Mouse (Mus musculus): Measurements from ENCODE around the gene Smim4. TPM values are rescaled to one million over a fixed set of nuclear protein-coding genes. Genes with fewer than 3 reads are reported as not detected.
A peak's percentile ranks its signal among the peaks of the same experiment; 100 is the strongest.

The Smim4 gene
- polyA plus RNA-seq, 3 experiments from 2014 or later, result 48.6 to 86.1 (median 85.5) TPM

DNA sequence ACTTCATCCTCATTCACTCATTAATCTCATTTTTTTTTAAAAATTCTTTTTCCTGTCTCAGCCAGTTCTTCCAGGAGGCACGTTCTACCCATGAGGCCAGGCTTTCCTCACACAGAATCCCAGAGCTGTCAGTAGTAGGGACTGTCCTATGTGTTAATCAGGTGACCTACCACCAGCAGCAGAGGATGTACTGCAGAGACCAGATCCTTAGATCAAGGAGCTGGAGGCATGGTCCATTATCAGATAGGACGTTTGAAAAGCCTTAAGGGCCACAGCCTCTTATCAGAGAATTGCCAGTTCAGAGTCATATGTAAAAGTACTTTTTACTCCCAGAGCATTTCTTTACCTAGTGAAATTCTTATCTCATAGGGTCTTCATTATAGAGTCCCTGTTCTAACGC is 14.7 kb downstream of the Smim4 start:
- no peak for ATAC-seq

DNA sequence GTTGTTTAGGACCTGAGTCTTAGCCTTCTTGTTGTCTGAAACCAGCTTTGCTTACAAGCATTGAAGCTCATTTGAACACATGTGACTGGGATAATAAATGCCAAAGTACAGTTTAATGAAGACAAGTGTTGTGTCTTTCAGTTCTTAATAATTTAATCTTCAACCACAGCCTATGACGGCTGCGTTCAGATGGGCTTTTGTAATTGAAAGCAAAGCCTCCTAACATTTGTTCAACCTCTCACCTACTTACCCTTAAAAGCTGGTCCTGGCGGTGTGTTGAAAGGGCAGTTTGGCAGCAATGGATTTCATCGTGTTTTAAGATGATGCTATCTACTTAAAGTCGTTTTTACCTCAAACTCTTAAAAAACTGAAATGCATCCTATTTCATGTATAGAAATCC is 16.6 kb downstream of the Smim4 start:
- no peak for ATAC-seq

DNA sequence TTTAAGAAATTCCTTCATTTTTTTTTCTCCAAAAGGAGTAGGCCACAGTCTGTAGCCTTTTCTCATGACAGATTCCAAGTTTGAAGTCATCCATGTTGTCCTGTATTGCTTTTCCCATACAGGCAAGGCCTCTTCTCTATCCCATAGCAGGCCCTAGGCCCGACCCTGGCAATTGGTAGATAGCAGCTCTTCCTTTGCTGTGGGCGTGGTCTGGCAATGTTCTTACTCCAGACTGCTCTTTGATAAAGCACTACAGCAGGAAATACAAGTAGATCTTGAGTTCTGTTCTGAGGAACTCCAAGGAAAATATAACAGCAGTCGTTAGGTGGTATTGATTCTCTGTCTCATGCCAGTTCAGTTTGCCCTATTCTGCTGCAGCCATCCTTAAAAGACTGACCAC is 18.1 kb downstream of the Smim4 start:
- ATAC-seq, result no peak

DNA sequence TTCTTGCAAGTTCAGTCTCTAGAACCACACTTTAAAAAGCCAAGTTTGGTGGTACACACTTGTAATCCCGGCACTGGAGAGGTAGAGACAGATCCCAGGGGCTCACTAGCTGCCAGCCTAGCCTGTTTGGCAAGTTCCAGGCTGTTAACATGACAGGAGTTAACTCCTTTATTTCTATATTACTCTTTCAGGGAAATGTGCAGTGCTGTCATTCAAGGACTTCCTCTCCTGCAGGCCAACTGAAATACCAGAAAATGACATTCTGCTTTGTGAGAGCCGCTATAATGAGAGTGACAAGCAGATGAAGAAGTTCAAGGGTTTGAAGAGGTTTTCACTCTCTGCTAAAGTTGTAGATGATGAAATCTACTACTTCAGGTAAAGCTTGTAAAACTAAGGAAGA is 23.6 kb downstream of the Smim4 start:
- ATAC-seq, result no peak

DNA sequence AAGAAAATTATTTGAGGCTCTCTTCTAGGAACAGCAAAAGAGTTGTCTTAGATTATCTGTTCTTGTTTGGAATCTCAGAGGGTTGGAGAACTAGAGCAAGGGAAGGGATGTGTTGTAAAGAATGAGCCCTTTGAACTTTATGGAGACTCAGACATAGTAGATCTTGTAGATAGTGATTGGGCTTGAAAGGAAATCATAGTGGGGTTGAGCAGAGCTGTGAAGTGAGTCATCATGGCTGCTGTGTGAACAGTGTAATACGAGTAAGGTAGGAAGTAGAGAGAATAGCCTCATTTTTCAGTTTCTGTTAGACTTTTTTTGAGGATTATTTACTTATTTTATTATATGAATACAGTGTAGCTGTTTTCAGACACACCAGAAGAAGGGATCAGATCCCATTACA is 38.8 kb downstream of the Smim4 start:
- ATAC-seq, result peak; percentile 79

DNA sequence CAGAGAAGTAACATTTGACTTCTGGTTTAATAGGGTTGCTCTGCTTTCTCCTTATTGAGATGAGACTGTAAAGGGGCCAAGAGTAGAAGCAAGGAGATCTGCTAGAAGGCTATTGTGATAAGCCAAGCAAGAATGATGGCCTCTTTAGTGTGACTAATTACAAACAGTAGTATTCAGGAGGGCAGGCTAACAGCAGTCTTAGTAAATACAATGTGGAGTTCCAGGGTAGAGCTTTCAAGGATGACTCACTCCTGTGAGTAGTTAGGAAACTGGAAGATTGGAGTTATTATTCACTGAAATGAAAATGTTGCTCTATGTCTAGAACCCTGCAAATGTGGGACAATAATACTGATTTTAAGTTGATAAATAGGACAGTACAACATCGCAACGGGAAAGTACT is 40.2 kb downstream of the Smim4 start:
- ATAC-seq, result no peak

DNA sequence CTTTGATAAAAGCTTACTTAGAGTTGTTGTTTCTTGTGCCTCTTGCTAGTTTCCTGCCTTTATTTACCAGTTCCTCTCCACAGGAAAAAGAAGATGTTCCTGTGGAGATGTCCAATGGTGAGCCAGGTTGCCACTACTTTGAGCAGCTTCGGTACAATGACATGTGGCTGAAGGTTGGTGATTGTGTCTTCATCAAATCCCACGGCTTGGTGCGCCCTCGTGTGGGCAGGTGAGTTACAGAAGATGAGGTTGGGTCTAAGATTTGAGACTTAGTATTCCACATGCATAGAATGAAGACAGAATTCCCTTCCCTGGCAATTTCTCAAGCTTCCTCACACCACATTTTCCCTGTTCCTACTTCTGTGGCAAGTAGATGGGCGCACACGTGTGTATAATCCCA is 41.3 kb downstream of the Smim4 start:
- no peak for ATAC-seq

DNA sequence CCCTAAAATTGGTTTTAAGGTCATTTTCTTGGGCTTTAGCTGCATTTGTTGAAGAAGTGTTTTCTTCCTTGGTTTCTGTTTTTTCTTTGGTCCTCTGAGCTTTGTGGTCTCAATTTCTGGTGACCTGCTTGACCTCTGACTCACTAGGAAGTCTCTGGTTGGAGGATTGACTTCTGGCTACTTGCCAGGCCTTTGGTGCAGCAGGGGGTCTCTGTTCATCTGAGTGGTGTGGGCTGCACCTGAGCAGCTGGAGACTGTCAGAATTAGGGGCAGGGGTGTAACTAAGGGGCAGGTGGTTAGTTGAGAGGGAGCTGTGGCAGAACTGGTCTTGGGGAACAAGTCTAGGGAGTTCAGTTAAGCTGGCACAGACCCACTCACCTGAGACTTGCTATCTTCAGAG is 47.6 kb downstream of the Smim4 start:
- no peak for ATAC-seq

DNA sequence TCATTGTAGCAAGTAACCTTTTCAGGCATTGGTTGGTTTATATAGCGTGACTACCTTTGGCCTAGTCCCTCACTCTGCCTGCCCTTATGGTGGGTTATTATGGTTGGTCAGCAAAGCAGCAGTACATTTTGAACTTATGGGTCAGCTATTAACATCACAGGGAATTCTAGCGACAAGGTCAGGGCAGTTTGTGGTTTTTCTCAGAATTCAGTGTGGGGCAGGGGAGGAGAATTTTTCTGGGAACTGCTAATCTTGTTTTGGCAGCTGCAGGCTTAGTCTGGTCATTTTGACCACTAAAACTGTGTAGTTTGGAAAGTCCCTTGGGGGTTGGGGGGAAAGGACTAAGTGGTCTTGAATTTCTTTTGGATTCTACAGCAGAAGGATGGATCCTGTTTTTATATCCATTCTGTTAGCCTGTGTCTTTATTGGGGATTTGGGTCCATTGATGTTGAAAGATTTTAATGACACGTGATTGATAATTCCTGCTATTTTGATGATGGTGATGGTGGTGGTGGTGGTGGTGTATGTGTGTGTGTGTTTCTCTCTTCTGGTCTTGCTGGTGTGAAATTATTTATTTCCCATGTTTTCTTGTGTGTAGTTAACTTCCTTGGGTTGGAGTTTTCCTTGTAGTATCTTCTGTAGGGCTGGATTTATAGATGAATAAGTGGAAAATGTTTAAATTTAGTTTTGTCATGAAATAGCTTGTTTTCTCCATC is 49.3 kb downstream of the Smim4 start:
- no peak for ATAC-seq

DNA sequence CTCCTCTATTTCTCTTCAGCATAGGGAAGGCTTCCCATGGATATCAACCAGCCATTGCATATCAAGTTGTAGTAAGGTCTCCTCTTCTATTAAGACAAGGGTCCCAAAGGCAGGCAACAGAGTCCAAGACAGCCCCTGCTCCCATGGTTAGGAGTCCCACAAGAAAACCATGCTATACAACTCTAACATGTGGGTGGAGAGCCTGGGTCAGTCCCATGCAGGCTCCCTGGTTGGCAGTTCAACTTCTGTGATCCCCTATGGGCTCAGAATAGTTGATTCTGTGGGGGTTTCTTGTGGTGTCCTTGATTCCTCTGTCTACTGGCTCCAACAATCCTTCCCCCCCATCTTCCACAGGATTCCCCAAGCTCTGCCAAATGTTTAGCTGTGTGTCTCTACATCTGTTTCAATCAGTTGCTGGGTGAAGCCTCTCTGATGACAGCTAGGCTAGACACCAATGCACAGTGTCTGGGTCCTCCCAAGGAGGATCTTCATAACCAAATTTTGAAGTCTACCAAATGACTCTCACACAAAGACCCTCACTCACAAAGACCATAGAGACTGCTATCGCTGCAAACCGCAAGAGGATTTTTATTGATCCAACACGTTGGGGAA is 50.1 kb downstream of the Smim4 start:
- ATAC-seq, result no peak

DNA sequence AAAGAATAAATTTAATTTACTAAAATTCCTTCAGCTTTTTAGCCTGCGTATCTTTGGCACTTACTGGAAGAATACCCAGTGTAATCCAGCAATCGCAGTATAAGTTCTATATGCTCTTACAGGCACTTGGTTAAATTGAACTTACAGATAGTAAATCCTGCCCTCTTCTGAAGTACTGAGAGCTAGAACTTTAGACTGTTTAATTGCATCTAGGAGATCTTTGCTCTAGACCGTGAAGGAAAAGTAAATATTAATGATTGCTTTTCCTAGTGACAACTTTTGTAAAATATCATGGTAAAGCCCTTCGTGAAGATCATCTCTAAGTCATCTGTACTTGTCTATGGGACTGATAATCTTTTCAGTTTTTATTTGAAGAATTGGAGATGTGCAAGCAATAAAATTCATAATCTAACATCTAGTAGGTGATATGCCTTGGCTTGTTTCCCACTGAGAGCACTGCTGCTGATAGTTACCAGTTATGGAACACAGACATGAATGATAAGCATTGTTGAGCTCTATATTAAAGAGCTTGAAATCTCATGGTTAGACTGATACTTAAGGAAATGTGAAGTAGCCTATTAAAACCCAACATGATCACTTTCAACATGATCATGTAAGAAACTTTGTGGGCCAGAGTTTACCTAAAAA is 59.5 kb downstream of the Smim4 start:
- ATAC-seq, result no peak

DNA sequence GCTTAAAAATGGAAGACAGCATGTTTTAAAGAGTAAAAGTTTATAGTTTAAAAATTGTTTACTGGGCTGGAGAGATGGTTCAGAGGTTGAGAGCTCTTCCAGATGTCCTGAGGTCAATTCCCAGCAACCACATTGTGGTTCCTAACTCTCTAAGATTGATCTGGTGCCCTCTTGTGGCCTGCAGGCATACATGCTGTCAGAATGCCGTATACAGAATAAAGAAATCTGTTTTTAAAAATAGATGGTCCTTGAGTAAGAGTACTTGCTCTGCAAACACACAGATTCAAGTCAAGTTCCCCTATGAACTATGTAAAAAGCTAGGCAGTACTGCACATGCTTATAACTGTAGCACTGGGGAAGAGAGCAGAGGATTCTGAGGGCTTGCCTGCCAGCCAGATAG is 66.5 kb downstream of the Smim4 start:
- ATAC-seq, result no peak

DNA sequence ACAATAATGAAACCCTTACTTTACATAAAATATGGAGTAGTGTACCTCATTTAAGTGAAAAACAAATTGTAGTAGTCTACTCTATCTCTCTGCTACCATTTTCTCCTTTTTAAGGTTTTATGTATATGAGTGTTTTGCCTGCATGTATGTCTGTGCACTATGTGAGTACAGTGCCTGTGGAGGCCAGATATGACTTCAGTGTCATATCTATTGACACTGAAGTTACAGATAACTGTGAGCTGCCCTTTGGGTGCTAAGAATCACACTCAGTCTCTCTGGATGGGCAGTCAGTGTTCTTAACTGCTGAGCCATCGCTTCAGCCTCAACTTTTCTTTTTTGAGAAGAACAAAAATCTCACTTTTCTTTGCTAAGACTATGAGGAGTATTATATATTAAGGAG is 82.9 kb downstream of the Smim4 start:
- ATAC-seq, result no peak

DNA sequence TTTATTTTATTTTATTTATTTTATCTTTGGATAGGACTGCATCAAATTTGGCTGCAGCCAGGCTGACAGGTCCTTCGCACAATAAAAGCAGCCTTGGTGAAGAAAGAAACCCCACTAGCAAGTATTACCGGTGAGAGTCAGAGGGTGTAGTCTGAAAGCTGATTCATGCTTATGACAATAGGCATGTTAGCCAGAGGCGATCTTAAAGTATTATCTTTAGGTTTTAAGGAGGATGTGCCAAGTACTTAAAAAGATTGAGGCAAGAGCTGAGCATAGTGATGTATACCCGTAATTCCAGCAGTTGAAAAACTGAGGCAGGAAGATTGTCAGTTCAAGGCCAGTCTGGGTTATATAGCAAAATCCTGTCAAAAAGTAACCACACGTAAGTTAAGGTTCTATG is 83.5 kb downstream of the Smim4 start:
- ATAC-seq, result no peak

Other genes with a start within 250 kb of the Smim4 start
- gene Mustn1, start 249.8 kb downstream of the Smim4 start, polyA plus RNA-seq (2017; shearing (Covaris generic)), result 1 to 10 TPM in 2 of 3 experiments, under 1 TPM in 1; 0.49 to 1.3 (median 1.1) TPM
- gene Itih4, start 242.5 kb downstream of the Smim4 start, polyA plus RNA-seq (2017; shearing (Covaris generic)), result not detected
- gene Itih3, start 205.2 kb downstream of the Smim4 start, polyA plus RNA-seq (2017; shearing (Covaris generic)), result not detected
- not detected for gene Itih1, start 185.7 kb downstream of the Smim4 start, polyA plus RNA-seq (2017; shearing (Covaris generic))
- gene Nek4, start 177.6 kb downstream of the Smim4 start, polyA plus RNA-seq (2017; shearing (Covaris generic)), result 1 to 10 TPM; 3.9 to 6.2 (median 5.1) TPM
- 1 to 10 TPM; 8.6 to 8.8 (median 8.7) TPM for gene Glt8d1, start 127.6 kb downstream of the Smim4 start, polyA plus RNA-seq (2017; shearing (Covaris generic))
- gene Spcs1, start 127.3 kb downstream of the Smim4 start, polyA plus RNA-seq (2017; shearing (Covaris generic)), result 100 to 1,000 TPM; 297 to 353 (median 327) TPM
- gene Pbrm1, start 109.8 kb downstream of the Smim4 start, polyA plus RNA-seq (2017; shearing (Covaris generic)), result 10 to 100 TPM; 45.2 to 57.3 (median 54.1) TPM
- gene Gnl3, start 109.8 kb downstream of the Smim4 start, polyA plus RNA-seq (2017; shearing (Covaris generic)), result 10 to 100 TPM; 48.2 to 99.0 (median 80.0) TPM
- not detected for gene Nt5dc2, start 2.1 kb upstream of the Smim4 start, polyA plus RNA-seq (2017; shearing (Covaris generic))
- gene Stab1, start 39.7 kb upstream of the Smim4 start, polyA plus RNA-seq (2017; shearing (Covaris generic)), result 1 to 10 TPM; 1.9 to 4.1 (median 2.8) TPM
- gene Tnnc1, start 79.4 kb upstream of the Smim4 start, polyA plus RNA-seq (2017; shearing (Covaris generic)), result not detected
- gene Nisch, start 88.0 kb upstream of the Smim4 start, polyA plus RNA-seq (2017; shearing (Covaris generic)), result 100 to 1,000 TPM in 2 of 3 experiments, 10 to 100 TPM in 1; 77.1 to 218 (median 164) TPM
- gene Sema3g, start 88.9 kb upstream of the Smim4 start, polyA plus RNA-seq (2017; shearing (Covaris generic)), result not detected
- gene Phf7, start 122.4 kb upstream of the Smim4 start, polyA plus RNA-seq (2017; shearing (Covaris generic)), result 10 to 100 TPM; 11.8 to 13.2 (median 13.1) TPM
- gene Bap1, start 122.5 kb upstream of the Smim4 start, polyA plus RNA-seq (2017; shearing (Covaris generic)), result 10 to 100 TPM; 23.6 to 28.7 (median 28.3) TPM
- not detected for gene Dnah1, start 194.9 kb upstream of the Smim4 start, polyA plus RNA-seq (2017; shearing (Covaris generic))
- 10 to 100 TPM; 18.0 to 20.5 (median 18.9) TPM for gene Capn7, start 207.7 kb upstream of the Smim4 start, polyA plus RNA-seq (2017; shearing (Covaris generic))